Mouse (Mus musculus): ENCODE results near the gene B4galt1.

B4galt1 gene

DNA sequence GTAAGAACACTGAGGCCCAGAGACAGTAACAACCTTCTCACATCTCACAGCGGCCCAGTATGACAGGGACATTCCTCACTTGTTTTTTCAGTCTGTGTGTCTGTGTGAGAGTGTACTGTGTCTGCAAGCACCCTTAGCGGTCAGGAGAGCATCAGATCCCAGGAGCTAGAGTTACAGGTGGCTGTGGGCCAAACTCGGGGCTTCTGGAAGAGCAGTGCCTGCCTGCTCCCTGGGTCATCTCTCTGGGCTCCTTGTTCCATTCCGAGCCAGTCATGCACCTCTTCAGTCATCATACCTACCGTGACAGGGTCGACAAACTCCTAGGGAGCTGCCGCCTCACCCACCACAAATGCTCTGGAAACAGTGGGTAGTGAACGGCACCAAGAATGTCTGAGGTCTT, 10.1 kb downstream of the B4galt1 start:
- no peak for DNase-seq (ENCODE audit: low spot score in 2 of 2)

- no peak for DNase-seq (ENCODE audit: low spot score in 2 of 2)
Observed at GRCm38 (mm10) chr4:40840448-40840847, 13.4 kb downstream of the B4galt1 start.

DNA sequence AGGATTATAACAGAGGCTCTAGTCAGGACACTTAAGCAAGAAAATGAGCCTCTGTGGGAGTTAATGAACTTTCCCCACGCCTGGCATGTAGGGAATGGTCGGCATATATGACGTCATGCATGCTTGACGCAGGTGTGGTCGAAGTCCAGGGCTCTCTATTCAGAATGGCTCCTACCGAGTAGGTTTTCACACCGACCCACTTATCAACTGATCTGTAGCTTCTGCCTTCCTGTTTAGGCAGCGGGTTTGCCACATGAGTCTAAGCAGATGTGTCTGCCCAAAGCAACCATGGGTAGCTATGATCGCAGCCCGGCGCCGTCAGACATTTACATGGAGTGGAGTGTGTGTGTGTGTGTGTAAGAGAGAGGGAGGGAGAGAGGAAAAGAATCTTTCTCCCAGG, 14.6 kb downstream of the B4galt1 start:
- no peak for DNase-seq (ENCODE audit: low spot score in 2 of 2)

DNA sequence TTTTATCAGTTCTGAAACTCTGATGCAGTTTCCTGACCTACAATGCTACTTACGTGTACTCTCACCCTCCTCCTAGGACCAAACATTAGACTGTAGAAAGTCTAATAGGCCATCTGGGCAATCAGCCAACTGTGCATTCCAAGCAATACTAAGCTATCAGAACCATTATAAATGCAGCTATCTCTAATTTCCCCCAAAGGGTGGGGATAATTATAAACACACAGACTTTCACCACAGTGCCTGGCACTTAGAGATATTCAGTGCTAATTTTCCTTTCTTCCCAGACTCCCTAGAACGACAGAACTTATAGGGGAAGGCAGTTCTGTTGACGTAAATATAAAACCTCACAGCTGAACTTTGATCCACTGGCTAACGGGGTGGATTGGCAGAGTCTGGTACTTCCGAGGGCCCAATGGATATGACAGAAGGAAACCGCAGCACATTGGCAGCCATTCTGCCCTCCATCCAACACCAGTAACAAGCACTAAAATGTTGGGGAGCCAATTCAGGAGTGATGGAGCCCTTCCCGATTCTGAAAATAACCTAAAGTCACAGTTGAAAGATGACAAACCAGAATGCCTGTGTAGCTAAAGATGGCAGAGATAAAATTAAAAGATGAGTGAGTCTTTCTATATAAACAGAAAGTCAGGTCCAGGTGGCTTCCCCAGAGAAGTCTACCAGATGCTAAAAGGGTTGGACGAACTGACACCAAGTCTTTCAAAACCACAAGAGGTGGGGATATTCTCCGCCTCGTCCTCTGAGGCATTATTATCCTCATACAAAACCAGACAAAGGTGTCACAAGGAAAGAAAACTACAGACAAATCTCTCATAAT, 16.1 kb downstream of the B4galt1 start:
- no peak for DNase-seq (ENCODE audit: low spot score in 2 of 2)

GRCm38 (mm10) chr4:40837008-40837407, 16.8 kb downstream of the B4galt1 start:
- DNase-seq (ENCODE audit: low spot score in 2 of 2) = no peak

DNA sequence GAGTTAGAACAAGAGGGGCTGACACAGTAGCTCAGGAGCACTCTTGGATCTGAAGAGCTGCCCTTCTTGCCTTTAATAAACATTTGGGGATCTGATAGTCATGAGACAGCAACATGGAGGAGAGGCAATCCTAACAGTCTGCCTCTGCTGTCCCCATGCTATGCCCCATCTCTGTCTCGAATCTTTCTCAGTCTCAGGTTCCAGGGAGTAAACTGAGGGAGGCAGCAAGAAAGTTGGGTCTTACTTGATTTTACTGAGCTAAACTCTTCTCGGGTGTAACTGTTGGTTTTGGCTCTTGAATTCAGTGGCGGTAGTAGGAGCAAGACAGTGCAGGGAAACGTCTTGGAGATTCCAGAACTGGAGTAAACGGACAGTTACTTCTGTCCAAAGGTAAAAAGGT, 18.9 kb downstream of the B4galt1 start:
- DNase-seq (ENCODE audit: low spot score in 2 of 2) = no peak

- DNase-seq (ENCODE audit: low spot score in 2 of 2) = no peak
Observed at GRCm38 (mm10) chr4:40834232-40834786, 19.5 kb downstream of the B4galt1 start.

DNA sequence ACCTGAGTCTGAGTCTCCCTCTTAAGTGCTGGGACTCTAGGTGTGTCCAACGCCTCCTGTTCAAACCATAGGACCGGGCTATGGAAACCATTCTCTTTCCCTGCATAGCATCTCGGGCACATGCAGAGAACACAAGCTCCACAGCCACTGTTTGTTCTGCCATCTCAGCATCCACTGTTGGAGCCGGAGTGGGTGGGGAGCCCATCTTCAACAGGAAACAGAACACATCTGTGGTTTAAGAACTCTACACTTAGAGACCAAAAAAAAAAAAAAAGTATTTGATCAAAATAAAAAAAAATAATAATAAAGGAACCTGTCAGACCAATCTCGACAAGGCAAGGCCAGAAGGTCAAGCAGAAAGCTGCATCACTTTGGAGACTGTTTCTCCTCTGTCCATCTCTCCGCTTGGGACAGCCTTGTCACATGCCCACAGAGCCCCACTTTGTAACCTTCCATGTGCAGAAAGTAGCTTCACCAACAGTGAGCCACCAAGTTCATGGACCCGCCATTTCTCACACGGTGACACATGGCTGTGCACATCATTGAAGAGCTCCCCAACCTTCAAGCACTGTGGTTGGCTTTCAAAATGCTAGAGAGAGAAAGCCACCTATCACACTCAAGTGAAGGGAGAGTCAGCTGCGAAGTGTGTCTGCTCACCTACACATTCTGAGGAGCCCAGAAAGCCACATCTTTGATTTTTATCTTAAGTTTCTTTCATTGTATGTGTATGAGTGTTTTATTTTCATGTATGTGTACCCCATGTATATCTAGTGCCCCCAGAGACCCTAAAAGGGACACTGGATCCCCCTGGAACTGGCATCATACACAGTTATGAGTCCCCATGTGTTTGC, 20.2 kb downstream of the B4galt1 start:
- no peak for DNase-seq (ENCODE audit: low spot score in 2 of 2)

DNA sequence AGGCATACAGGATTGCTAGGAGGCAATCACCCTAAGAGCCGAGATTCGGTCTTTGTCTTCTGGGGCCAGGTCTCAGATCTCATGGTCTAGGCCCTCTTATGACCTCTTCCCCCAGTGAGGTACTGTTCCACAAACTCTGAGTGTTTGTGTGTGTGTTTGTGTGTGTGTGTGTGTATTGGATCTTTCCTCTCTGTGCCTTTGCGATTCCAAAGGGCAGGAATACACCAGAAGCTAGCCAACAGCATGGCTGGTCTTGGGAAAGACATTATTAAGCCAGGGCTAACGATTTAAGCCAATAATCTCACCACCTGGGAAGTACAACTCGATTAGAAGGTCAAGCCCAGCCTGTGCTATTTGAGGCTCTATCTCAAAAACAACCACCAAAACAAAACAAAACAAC, 23.3 kb downstream of the B4galt1 start:
- no peak for DNase-seq (ENCODE audit: low spot score in 2 of 2)

DNA sequence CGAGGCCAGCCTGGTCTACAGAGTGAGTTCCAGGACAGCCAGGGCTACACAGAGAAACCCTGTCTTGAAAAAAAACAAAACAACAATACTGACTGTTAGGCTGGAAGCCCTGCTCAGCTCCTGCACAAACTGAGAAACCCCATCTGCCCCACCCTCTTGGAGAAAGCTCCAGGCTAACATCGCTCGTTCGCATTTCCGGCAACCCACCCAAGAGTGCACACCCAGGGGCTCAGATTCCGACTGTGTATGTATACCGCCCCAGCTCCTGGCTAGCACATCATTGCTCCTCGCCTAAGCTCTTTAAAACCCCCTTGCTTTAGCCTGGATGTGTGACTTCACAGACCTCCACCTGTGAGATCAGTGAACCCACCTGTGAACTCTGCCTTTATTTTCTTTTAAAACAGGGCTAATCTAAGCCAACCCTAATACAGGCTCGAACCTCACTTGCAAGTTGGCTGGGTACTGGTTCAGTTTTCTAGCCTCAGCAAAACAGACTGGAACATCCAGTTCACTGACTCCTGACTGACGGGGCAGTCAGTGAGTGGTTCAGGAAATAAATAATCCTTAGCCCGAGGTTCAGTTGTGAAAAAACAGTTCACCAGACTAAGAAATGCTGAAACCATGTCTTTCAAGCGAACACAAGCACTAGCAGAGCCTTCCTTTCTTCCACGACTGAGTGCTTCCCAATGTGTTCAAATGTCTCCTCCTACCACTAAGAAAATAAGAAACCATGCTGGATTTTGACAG, 24.0 kb downstream of the B4galt1 start:
- DNase-seq (ENCODE audit: low spot score in 2 of 2) = no peak

DNA sequence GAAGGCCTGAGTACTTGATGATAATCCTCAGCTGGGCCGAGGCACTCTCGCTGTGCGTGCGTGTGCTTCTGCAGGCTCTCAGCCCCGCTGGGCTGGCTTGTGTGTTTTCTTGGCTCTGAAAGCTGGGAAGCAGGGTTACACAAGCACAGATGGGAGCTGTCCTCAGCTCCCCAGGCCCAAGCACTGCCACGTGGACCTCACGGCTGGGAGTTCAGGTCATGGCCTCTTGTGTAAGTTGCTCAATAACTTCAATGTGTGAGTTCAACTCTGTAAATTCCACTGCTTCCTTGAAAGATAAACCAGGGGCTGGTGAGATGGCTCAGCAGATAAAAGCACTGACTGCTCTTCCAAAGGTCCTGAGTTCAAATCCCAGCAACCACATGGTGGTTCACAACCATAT, 24.9 kb downstream of the B4galt1 start:
- peak in 1 of 2 experiments; percentile 42 for DNase-seq (ENCODE audit: low spot score in 2 of 2)

DNA sequence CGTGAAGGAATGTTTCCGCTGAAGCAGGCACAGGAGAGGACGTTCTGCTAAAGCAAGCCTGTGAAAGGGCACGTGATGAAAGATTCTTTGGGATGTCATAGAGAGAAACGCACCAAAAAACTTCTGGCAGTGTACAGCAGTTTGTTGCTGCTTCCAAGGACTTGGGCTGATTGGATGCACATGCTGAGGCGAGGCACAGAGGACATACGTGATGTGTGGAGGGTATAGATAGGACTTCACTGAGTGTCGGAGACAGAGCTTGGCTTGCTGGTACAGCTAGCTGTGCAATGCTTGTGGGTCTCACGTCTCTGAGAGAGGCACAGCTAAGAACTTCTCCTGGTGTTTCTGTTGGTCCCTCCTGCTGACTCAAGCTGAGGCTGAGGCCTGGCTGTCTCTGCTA, 25.9 kb downstream of the B4galt1 start:
- no peak for DNase-seq (ENCODE audit: low spot score in 2 of 2)

DNA sequence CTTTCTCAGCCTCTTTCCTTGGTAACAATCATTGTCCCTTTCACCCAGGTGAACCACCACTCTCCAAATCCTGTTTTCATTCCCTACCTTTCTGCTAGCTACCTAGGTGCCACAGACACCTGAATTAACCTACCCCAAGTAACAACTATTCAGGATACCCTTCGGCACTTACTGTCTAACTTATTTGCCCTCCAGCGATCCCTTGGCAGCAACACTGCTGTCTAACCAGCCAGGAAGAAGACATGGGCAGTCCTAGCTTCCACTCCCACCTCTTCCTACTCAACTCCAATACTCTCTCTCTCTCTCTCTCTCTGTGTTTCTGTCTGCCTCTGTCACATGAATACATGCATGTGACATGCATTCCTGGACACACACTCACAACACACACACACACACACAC, 27.0 kb downstream of the B4galt1 start:
- DNase-seq (ENCODE audit: low spot score in 2 of 2) = no peak

GRCm38 (mm10) chr4:40825981-40826380, 27.8 kb downstream of the B4galt1 start:
- DNase-seq (ENCODE audit: low spot score in 2 of 2) = no peak

- DNase-seq (ENCODE audit: low spot score in 2 of 2) = no peak
Observed at GRCm38 (mm10) chr4:40825146-40825545, 28.7 kb downstream of the B4galt1 start.

GRCm38 (mm10) chr4:40824505-40824904, 29.3 kb downstream of the B4galt1 start:
- DNase-seq (ENCODE audit: low spot score in 2 of 2) = no peak

GRCm38 (mm10) chr4:40823664-40824063, 30.1 kb downstream of the B4galt1 start:
- DNase-seq (ENCODE audit: low spot score in 2 of 2) = no peak

DNA sequence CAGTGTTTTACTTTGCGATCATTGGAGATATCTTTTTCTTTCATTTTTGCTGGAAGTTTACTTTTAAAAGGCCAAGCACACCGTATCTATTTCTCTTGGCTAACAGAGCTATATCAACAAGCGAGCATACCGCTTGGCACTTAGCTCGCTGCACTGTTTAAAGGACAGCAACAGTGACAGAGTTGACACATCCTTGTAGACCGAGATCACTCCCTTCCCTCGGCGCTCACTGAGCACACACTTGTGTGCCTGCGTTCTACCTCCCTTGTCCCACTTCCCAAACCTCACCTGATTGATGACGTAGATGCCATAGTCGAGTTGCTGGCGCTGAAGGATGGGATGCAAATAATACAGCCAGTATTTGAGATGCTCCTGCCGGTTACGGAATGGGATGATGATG, 30.7 kb downstream of the B4galt1 start:
- DNase-seq (ENCODE audit: low spot score in 2 of 2) = no peak

DNA sequence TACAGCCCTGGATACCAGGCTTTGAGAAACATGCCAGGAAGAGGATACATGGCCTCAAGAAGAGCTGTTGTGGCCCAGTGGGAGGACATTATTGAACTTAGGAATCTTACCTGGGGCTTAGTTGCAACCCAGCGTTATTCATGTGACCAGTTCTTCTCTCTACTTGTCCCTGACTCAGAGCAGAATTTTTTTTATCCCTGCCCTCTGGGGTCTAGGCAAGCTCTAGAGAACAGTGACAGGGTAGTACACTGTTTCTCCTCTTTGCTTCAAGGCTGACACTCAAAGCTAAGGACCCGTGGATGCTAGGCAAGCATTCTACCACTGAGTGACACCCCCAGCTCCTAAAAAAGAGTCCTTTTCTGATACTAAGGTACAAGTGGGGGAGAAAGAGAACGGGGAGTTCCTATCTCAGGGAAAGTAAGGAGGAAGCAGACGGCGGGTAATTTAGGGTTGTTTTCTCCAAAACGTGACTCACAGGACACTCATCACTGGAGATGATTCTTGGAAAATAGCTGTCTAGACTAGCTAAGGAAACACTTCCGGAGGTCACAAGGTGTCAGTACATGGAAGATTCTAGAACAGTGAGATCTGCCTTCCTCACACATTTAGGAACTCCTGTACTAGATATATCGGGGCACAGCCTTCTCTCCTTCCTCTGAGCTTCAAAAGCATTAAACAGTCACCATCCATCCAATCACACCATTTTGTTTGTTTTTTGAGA, 32.3 kb downstream of the B4galt1 start:
- DNase-seq (ENCODE audit: low spot score in 2 of 2) = no peak

- no peak for DNase-seq (ENCODE audit: low spot score in 2 of 2)
Observed at GRCm38 (mm10) chr4:40820903-40821302, 32.9 kb downstream of the B4galt1 start.

DNA sequence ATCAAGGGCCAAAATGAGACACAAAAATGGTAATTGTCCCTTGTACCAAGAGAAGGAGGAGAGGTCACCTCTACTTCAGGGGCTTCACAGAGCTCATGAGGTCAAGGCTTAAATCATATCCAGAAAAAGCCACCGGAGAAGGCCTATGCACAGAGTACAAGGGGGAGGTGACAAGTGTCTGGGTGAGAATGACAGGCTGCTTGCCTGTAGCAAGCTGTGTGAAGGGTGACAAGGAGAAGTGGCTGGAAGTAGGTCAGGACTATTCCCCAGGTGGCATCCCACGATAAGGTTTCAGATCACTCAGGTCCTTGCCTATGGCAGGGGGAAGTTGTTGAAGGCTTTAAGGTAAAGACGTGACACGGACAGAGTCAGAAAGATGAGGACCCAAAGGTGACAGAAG, 33.8 kb downstream of the B4galt1 start:
- no peak for DNase-seq (ENCODE audit: low spot score in 2 of 2)
